Comparison of ENCODE assay signal across 8 mouse cellular contexts in the genomic region with DNA sequence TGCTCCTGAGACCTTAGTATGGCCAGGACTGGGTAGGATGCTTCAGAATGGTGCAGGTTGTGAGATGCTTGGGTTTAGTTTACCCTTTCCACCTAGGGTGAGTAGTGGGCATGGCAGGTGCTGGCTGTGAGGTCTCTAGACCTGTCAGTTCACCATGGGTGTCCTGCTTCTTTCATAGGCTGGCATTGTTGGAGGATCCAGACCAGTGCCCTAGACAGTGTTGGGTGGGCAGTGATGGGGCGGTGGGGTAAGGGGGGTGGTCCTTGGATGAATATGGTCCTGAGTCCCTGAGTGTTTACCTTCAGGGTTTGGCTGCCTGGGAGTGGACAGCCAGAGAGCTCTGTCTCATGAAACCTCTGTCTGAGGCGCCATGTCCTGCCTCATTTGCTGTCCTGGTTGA. TPM values are rescaled to one million over a fixed set of nuclear protein-coding genes. Genes with fewer than 3 reads are reported as not detected.
DNase-seq lines count a peak whose midpoint lies in the region; ATAC-seq and TF ChIP-seq lines count a peak whose summit lies in the region.

No protein-coding gene starts in this region.

- DNase-seq in lung, embryonic 14.5 days: no peak
- DNase-seq in lung, adult 18-20 months: no peak
- no peak for DNase-seq in layer of hippocampus, postnatal 14 days (ENCODE audit: low spot score in 2 of 2)
- DNase-seq in gastrocnemius, postnatal 36 days: no peak
- no peak for DNase-seq in cerebellum, postnatal 14 days

- H3K9me3 ChIP-seq in lung, embryonic 14.5 days (ENCODE audit: low read depth, low read length): no peaks in the 10 kb centered on the region
- no peaks in the 10 kb centered on the region for H3K9me3 ChIP-seq in forebrain, embryonic 13.5 days (replicated peaks)
- no peaks in the 10 kb centered on the region for H3K9me3 ChIP-seq in limb, embryonic 13.5 days

- peaks cover 76% of the 10 kb centered on the region for H3K36me3 ChIP-seq in lung, embryonic 14.5 days (ENCODE audit: insufficient read depth)
- peaks cover 67% of the 10 kb centered on the region for H3K36me3 ChIP-seq in forebrain, embryonic 13.5 days (ENCODE audit: poor library complexity, severe bottlenecking)
- peaks cover 71% of the 10 kb centered on the region for H3K36me3 ChIP-seq in limb, embryonic 13.5 days
- H3K36me3 ChIP-seq in small intestine, adult 2 months (ENCODE audit: control insufficient read depth, insufficient read depth, low read length): peaks cover 65% of the 10 kb centered on the region

- no peak for ATAC-seq in lung, embryonic 14.5 days (ENCODE audit: insufficient read depth)
- no peak for ATAC-seq in forebrain, embryonic 13.5 days
- ATAC-seq in limb, embryonic 13.5 days (ENCODE audit: low FRiP score, low read depth): no peak

- peaks cover 22% of the 10 kb centered on the region for H3K4me1 ChIP-seq in lung, embryonic 14.5 days (ENCODE audit: insufficient read depth)
- H3K4me1 ChIP-seq in forebrain, embryonic 13.5 days: peaks cover 51% of the 10 kb centered on the region
- H3K4me1 ChIP-seq in limb, embryonic 13.5 days: peaks cover 60% of the 10 kb centered on the region
- peaks cover 37% of the 10 kb centered on the region for H3K4me1 ChIP-seq in small intestine, adult 2 months (ENCODE audit: control insufficient read depth, insufficient read depth, insufficient read length, low read length)

- no peak for TF ChIP-seq CTCF in lung, embryonic 14.5 days (IDR thresholded peaks at IDR 0.05; ENCODE audit: low read depth)
- no peak for TF ChIP-seq CTCF in small intestine, adult 2 months (IDR thresholded peaks at IDR 0.05; ENCODE audit: extremely low read depth, insufficient read length, insufficient replicate concordance, low read depth, low read length)

- intact Hi-C loops in gastrocnemius, postnatal 36 days (cut with DNase I): no loop called here

- H3K9ac ChIP-seq in lung, embryonic 14.5 days: peak overlapping the region; percentile 99
- H3K9ac ChIP-seq in forebrain, embryonic 13.5 days: peak overlapping the region; percentile 99
- peak overlapping the region; percentile 97 for H3K9ac ChIP-seq in limb, embryonic 13.5 days

- TF ChIP-seq POLR2A in small intestine, adult 2 months (IDR thresholded peaks at IDR 0.05; ENCODE audit: low read depth, low read length): no peak

- WGBS in lung, embryonic 14.5 days: 52% methylated on average over 2 of the region's 2 CpGs
- WGBS in forebrain, embryonic 13.5 days: 82% methylated on average over 2 of the region's 2 CpGs
- WGBS in limb, embryonic 13.5 days: 90% methylated on average over 2 of the region's 2 CpGs
- WGBS in small intestine, adult 2 months: 38% methylated on average over 2 of the region's 2 CpGs

- H3K4me2 ChIP-seq in lung, embryonic 14.5 days: peak overlapping the region; percentile 96
- peak overlapping the region; percentile 99 for H3K4me2 ChIP-seq in forebrain, embryonic 13.5 days
- peak overlapping the region; percentile 100 for H3K4me2 ChIP-seq in limb, embryonic 13.5 days (replicated peaks)

- H3K27me3 ChIP-seq in lung, embryonic 14.5 days (ENCODE audit: insufficient read depth, low read length): no peaks in the 10 kb centered on the region
- H3K27me3 ChIP-seq in forebrain, embryonic 13.5 days: no peaks in the 10 kb centered on the region
- H3K27me3 ChIP-seq in limb, embryonic 13.5 days: no peaks in the 10 kb centered on the region
- H3K27me3 ChIP-seq in small intestine, adult 2 months (ENCODE audit: control insufficient read depth, insufficient read depth, low read length): no peaks in the 10 kb centered on the region

- peak overlapping the region; percentile 100 for H3K27ac ChIP-seq in lung, embryonic 14.5 days (ENCODE audit: low read depth)
- H3K27ac ChIP-seq in forebrain, embryonic 13.5 days: peak overlapping the region; percentile 78
- H3K27ac ChIP-seq in limb, embryonic 13.5 days: peak overlapping the region; percentile 44; the same call in 1 of the 2 replicates
- no peak overlapping the region for H3K27ac ChIP-seq in small intestine, adult 2 months (ENCODE audit: insufficient read depth, low read depth, low read length)

- H3K4me3 ChIP-seq in lung, embryonic 14.5 days (ENCODE audit: low read depth, low read length): peak overlapping the region; percentile 99
- H3K4me3 ChIP-seq in forebrain, embryonic 13.5 days: peak overlapping the region; percentile 100
- H3K4me3 ChIP-seq in limb, embryonic 13.5 days: peak overlapping the region; percentile 99
- peak overlapping the region; percentile 84; the same call in 1 of the 2 replicates for H3K4me3 ChIP-seq in small intestine, adult 2 months (ENCODE audit: low read depth, low read length)

RNA-seq across cellular contexts. Expression of a gene that starts 3.7 kb away (rescaled TPM):
- 355 and 366 TPM in 2 replicates for polyA plus RNA-seq in lung, embryonic 14.5 days (2014; fragmentation: Nextera tagmentation; extraction: Ambion mirVana)
- 148 and 171 TPM in 2 replicates for polyA plus RNA-seq in forebrain, embryonic 13.5 days (2015; fragmentation: Nextera tagmentation; extraction: Ambion mirVana)
- 347 and 366 TPM in 2 replicates for polyA plus RNA-seq in limb, embryonic 13.5 days (2015; fragmentation: Nextera tagmentation; extraction: Ambion mirVana)
- 150 and 285 TPM in 2 replicates for polyA plus RNA-seq in small intestine, adult 2 months (2012; rRNA removed)
- total RNA-seq in layer of hippocampus, postnatal 14 days (2021): 10 to 100 TPM; 62.9 to 70.2 TPM
- total RNA-seq in gastrocnemius, postnatal 36 days (2021): 10 to 100 TPM; 17.2 to 17.4 TPM

RNA-seq across cellular contexts. Expression of a gene that starts 16.4 kb away (rescaled TPM):
- 3.5 and 3.7 TPM in 2 replicates for polyA plus RNA-seq in lung, embryonic 14.5 days (2014; fragmentation: Nextera tagmentation; extraction: Ambion mirVana)
- 12.8 and 15.9 TPM in 2 replicates for polyA plus RNA-seq in forebrain, embryonic 13.5 days (2015; fragmentation: Nextera tagmentation; extraction: Ambion mirVana)
- polyA plus RNA-seq in limb, embryonic 13.5 days (2015; fragmentation: Nextera tagmentation; extraction: Ambion mirVana): 11.1 and 11.3 TPM in 2 replicates
- 1.6 and 2.1 TPM in 2 replicates for polyA plus RNA-seq in small intestine, adult 2 months (2012; rRNA removed)
- 1 to 10 TPM; 2.3 to 3.0 TPM for total RNA-seq in layer of hippocampus, postnatal 14 days (2021)
- total RNA-seq in gastrocnemius, postnatal 36 days (2021): not detected

RNA-seq across cellular contexts. Expression of a gene that starts 16.5 kb away (rescaled TPM):
- 31.3 and 37.4 TPM in 2 replicates for polyA plus RNA-seq in lung, embryonic 14.5 days (2014; fragmentation: Nextera tagmentation; extraction: Ambion mirVana)
- polyA plus RNA-seq in forebrain, embryonic 13.5 days (2015; fragmentation: Nextera tagmentation; extraction: Ambion mirVana): 290 and 308 TPM in 2 replicates
- polyA plus RNA-seq in limb, embryonic 13.5 days (2015; fragmentation: Nextera tagmentation; extraction: Ambion mirVana): 138 and 142 TPM in 2 replicates
- 2.8 and 5.3 TPM in 2 replicates for polyA plus RNA-seq in small intestine, adult 2 months (2012; rRNA removed)
- 10 to 100 TPM; 53.5 to 57.7 TPM for total RNA-seq in layer of hippocampus, postnatal 14 days (2021)
- not detected for total RNA-seq in gastrocnemius, postnatal 36 days (2021)

RNA-seq across cellular contexts. Expression of a gene that starts 28.2 kb away (rescaled TPM):
- 0.18 and 0.26 TPM in 2 replicates for polyA plus RNA-seq in lung, embryonic 14.5 days (2014; fragmentation: Nextera tagmentation; extraction: Ambion mirVana)
- 0.24 TPM in 1 of 2 replicates, not detected in the other for polyA plus RNA-seq in forebrain, embryonic 13.5 days (2015; fragmentation: Nextera tagmentation; extraction: Ambion mirVana)
- polyA plus RNA-seq in limb, embryonic 13.5 days (2015; fragmentation: Nextera tagmentation; extraction: Ambion mirVana): 0.29 and 0.86 TPM in 2 replicates
- polyA plus RNA-seq in small intestine, adult 2 months (2012; rRNA removed): 0.72 TPM in 1 of 2 replicates, not detected in the other
- total RNA-seq in layer of hippocampus, postnatal 14 days (2021): not detected
- total RNA-seq in gastrocnemius, postnatal 36 days (2021): not detected

RNA-seq across cellular contexts. Expression of a gene that starts 32.8 kb away (rescaled TPM):
- polyA plus RNA-seq in lung, embryonic 14.5 days (2014; fragmentation: Nextera tagmentation; extraction: Ambion mirVana): not detected in 2 replicates
- not detected in 2 replicates for polyA plus RNA-seq in forebrain, embryonic 13.5 days (2015; fragmentation: Nextera tagmentation; extraction: Ambion mirVana)
- not detected in 2 replicates for polyA plus RNA-seq in limb, embryonic 13.5 days (2015; fragmentation: Nextera tagmentation; extraction: Ambion mirVana)
- 48.6 and 122 TPM in 2 replicates for polyA plus RNA-seq in small intestine, adult 2 months (2012; rRNA removed)
- not detected for total RNA-seq in layer of hippocampus, postnatal 14 days (2021)
- total RNA-seq in gastrocnemius, postnatal 36 days (2021): 10 to 100 TPM; 47.6 to 86.0 TPM
